Mouse (Mus musculus) small intestine, adult 2 months (tissue): Measurements from ENCODE around the gene Sod1. TPM values are rescaled to one million over a fixed set of nuclear protein-coding genes. Genes with fewer than 3 reads are reported as not detected.
"Not testable (repeated sequence)": the region's sequence is repeated elsewhere in the genome, so short reads cannot be mapped to it uniquely, and the experiment has no call there.

Experiments
- H3K27ac ChIP-seq: fragments of 200-500 bp; 2 replicates; pipeline ENCODE4 v1.5.1; 2012; ENCODE audit warnings: low read depth, low read length, control low read depth, inconsistent platforms; ENCODE audit not compliant: insufficient read depth
- H3K27me3 ChIP-seq: fragments of 200-500 bp; 2 replicates; pipeline ENCODE4 v1.6.1; 2012; ENCODE audit warnings: mild to moderate bottlenecking, moderate library complexity, low read length, inconsistent platforms; ENCODE audit not compliant: control insufficient read depth, insufficient read depth
- H3K36me3 ChIP-seq: fragments of 200-500 bp; 2 replicates; pipeline ENCODE4 v1.6.1; 2012; ENCODE audit warnings: mild to moderate bottlenecking, low read length, control low read depth, inconsistent platforms; ENCODE audit not compliant: control insufficient read depth, insufficient read depth
- H3K4me1 ChIP-seq: fragments of 200-500 bp; 2 replicates; pipeline ENCODE4 v1.6.1; 2012; ENCODE audit warnings: low read length, inconsistent platforms, mixed read lengths; ENCODE audit not compliant: control insufficient read depth, insufficient read depth, insufficient read length
- H3K4me3 ChIP-seq: fragments of 200-500 bp; 2 replicates; pipeline ENCODE4 v1.5.1; 2012; ENCODE audit warnings: low read depth, mild to moderate bottlenecking, control low read depth, inconsistent platforms, low read length, moderate library complexity
- CTCF ChIP-seq: fragments of 200-500 bp; IDR thresholded peaks from 2 replicates; pipeline ENCODE4 v1.5.1; 2012; ENCODE audit warnings: low read depth, mild to moderate bottlenecking, control low read depth, inconsistent platforms, low read length, moderate library complexity, mixed read lengths; ENCODE audit not compliant: insufficient replicate concordance, insufficient read length; ENCODE audit errors: extremely low read depth
- POLR2A ChIP-seq: fragments of 200-500 bp; IDR thresholded peaks from 2 replicates; pipeline ENCODE4 v1.6.1; 2012; ENCODE audit warnings: low read depth, mild to moderate bottlenecking, control low read depth, inconsistent platforms, low read length, moderate library complexity
- WGBS: fragments of 180-500 bp; shearing (Covaris S2); methylation state at CpG from one replicate; pipeline ENCODE4 v1.1.7; 2018; 5-methylcytosine and 5-hydroxymethylcytosine counted together
- polyA plus RNA-seq: library from polyadenylated mRNA; depleted of rRNA; stranded (reverse); fragments of >200 nt; gene quantifications from 2 replicates; pipeline ENCODE4 v1.2.3, GENCODE M21; 2012

The Sod1 gene
- polyA plus RNA-seq, 1 experiment: 406 TPM

DNA sequence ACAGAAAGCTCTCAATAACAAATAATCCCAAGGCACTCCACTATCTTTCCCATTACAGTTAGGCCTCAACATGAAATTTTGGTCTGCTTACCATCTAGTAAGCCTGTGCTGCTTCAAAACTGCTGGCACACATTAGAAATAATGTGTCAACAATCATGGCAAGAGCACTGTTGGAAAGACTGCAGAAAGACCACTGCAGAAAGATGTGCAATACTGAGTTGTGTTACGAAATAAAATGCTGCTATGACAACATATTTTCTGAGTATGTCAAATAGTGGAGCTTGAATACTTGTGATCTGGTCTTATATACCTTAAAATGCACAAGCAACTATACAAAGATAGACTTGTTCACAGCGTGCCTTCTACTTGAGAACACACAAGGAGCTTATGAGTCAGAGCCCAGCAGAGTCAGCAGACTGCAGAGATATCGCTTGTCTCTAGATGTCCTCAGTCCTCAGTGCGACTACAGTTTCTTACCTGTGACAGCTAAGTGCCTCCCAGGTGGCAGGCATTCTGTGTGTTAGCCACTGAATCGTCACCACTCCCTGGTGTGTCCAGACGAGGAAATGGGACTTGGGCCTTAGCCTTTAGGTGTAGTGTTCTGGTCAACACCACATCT, 18.7 kb downstream of the Sod1 start:
- Histone ChIP-seq H3K4me3 (no peak overlapping the region), H3K27me3 (no peaks in the 10 kb centered on the region), H3K27ac (no peak overlapping the region), H3K36me3 (peaks cover 46% of the 10 kb centered on the region), H3K4me1 (no peaks in the 10 kb centered on the region)
- WGBS: 81% methylated on average over 6 of the region's 6 CpGs
- no peak for TF ChIP-seq POLR2A
- no peak for TF ChIP-seq CTCF

DNA sequence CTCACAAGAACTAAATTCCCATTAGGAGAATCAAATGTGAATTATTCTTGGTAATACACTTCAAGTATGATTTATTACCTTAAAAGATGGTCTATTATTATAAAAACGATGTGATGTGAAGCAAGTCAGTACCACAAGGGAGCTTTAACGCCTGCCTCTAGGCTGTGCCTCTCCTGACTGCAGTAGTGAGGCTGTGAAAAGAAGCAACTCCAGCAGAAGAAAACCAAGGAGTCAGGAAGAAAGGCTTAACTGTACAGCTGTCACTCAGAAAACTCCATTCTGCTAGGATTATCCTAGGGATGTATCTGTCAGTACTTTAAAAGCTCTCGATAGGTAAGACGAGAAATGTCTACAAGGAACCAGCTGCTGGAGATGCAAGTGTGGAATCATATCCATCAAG, 21.3 kb downstream of the Sod1 start:
- no peaks in the 10 kb centered on the region for H3K27me3 ChIP-seq
- H3K27ac ChIP-seq: no peak overlapping the region
- H3K4me1 ChIP-seq: no peaks in the 10 kb centered on the region
- no peak overlapping the region for H3K4me3 ChIP-seq
- no peak for TF ChIP-seq CTCF
- no peak for TF ChIP-seq POLR2A
- peaks cover 66% of the 10 kb centered on the region for H3K36me3 ChIP-seq
- 82% methylated on average over 4 of the region's 4 CpGs for WGBS

DNA sequence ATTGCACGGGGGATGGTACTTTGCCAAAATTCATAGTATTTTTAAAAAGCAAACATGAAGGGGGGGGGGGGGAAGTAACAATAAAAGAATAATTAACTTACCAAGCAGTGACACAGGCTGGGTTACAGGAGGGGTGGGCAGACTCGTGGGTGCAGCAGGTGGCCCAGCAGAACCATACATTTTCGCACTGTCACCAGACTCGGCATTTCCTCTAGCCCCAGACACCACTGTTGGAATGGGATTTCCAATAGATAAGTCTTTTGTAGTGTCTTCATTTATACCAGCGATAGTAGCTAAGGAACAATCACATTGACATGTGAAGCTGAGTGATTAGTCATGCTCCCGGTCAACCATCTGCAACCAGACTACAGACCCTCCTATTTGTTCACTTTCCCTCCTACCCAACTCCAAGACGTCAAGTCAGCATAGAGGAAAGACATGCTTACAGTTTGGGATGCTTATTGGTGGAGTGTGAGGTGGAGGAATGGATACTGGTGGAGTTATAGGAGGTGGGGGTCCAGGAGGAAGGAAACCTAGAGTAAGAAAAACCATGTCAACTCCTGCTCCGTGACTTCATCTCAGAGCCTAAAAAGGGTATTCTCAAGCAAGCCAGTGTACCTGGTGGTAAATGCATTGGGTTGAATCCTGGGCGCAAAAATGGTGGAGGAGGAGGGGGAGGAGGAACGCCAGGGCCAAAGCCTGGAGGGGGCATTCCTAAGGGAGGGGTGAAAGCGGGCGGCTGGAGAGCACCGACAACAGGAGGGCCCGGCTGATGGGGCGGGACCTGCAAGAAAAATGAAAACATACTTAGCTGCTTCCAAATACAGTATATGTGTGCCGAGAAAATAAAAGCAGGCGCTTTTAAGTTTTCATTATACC, 22.1 kb downstream of the Sod1 start:
- Histone ChIP-seq H3K4me1 (no peaks in the 10 kb centered on the region), H3K36me3 (peaks cover 70% of the 10 kb centered on the region), H3K27ac (no peak overlapping the region), H3K4me3 (no peak overlapping the region), H3K27me3 (no peaks in the 10 kb centered on the region)
- TF ChIP-seq CTCF: no peak
- no peak for TF ChIP-seq POLR2A
- 82% methylated on average over 17 of the region's 17 CpGs for WGBS

DNA sequence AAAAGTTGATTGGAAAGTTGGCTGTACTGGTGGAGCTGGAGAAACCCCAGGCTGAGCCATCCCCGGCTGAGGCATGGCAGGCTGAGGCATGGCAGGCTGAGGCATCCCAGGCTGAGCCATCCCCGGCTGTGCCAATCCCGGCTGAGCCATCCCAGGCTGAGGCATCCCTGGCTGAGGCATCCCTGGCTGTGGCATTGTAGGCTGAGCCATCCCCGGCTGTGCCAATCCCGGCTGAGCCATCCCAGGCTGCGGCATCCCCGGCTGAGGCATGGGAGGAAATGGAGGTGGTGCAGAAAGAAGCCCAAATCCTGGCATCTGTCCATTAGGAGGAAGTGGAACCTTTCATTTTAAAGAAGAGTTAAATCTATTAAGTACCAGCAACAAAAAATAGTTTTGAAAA, 29.5 kb downstream of the Sod1 start:
- H3K36me3 ChIP-seq: peaks cover 70% of the 10 kb centered on the region
- no peaks in the 10 kb centered on the region for H3K27me3 ChIP-seq
- H3K4me3 ChIP-seq: no peak overlapping the region
- no peaks in the 10 kb centered on the region for H3K4me1 ChIP-seq
- TF ChIP-seq CTCF (no peak), POLR2A (no peak)
- 90% methylated on average over 7 of the region's 7 CpGs for WGBS
- no peak overlapping the region for H3K27ac ChIP-seq

DNA sequence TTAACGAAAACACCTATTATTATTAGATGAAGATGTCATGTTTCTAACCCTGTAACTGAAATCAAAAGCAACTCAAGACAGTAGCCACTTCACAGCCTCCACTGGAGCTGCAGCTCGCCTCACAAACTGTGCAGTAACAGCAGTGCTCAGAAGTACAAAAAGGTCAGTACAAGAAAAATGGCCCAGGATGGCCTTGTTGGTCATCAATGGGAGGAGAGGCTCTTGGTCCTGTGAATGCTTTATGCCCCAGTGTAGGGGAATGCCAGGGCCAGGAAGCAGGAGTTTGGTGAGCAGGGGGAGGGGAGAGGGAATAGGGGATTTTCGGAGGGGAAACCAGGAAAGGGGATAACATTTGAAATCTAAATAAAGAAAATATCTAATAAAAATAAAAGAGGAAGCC, 30.7 kb downstream of the Sod1 start:
- H3K4me3 ChIP-seq, H3K4me1 ChIP-seq, H3K27me3 ChIP-seq, H3K27ac ChIP-seq: not testable (repeated sequence)
- WGBS: 90% methylated on average over 3 of the region's 3 CpGs
- peaks cover 64% of the 10 kb centered on the region for H3K36me3 ChIP-seq

DNA sequence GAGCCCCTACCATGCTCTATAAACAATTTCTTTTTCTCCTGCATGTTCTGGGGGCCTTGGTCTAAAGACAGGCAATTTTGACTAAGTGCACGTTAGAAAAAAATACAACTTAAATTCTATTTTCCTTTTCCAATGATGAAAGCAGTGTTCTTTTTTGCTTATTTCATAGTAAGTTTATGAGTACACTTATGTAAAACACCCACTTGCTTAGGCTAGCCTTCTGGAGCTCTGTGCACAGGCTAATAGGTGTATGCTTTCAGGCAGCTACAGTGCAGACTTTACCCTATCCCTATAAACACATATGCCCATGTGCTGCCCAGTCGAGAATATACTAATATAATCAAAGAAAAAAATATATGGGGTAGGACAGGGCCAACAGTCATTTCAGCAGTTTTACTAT, 32.0 kb downstream of the Sod1 start:
- Histone ChIP-seq H3K27ac (no peak overlapping the region), H3K27me3 (no peaks in the 10 kb centered on the region), H3K4me3 (no peak overlapping the region), H3K36me3 (peaks cover 65% of the 10 kb centered on the region), H3K4me1 (no peaks in the 10 kb centered on the region)
- WGBS: 82% methylated on average over 2 of the region's 2 CpGs
- TF ChIP-seq CTCF: no peak
- no peak for TF ChIP-seq POLR2A

DNA sequence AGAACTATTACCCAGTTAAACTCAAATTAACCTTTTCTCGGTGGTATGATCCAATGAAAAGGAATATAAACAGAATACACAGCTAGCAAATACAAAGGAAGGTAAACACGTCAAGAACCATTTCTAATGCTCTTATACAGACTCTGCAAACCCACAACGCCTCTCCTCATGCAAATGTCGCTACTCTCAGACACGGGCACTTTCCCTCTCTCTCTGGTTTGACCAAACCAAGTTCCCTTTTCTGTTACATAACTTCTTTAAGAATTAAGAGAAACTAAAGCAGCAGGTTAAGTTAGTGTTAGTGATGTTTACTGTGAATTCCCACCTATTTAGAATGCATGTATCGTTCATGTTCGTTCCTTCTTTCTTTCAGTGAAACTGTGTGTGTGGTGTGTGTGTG, 38.4 kb downstream of the Sod1 start:
- Histone ChIP-seq H3K4me1 (0 out of 2 replicates have a peak, but pooled peaks cover 1% of the 10 kb centered on the region), H3K4me3 (no peak overlapping the region), H3K27me3 (no peaks in the 10 kb centered on the region), H3K36me3 (peaks cover 47% of the 10 kb centered on the region), H3K27ac (no peak overlapping the region)
- 80% methylated on average over 7 of the region's 7 CpGs for WGBS
- TF ChIP-seq POLR2A (no peak), CTCF (no peak)

DNA sequence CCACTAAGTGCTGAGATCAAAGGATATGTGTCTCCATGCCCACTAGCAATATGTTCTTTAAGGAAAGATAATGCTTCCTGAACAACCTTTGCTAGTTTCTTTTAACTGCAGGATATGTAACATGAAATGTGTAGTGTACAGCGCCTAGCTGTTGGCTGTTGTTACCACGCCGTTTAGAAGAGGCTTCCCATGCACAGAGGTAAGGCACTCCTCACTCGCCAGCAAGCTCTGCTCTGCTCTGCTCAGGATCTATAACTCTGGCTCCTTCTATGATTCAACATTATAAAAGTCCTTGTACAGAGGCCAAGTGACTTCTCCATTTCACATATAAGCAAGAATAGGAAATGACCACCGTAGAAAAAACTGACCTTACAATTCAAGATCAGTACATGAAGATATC, 39.1 kb downstream of the Sod1 start:
- Histone ChIP-seq H3K36me3 (peaks cover 44% of the 10 kb centered on the region), H3K27me3 (no peaks in the 10 kb centered on the region), H3K4me3 (no peak overlapping the region), H3K4me1 (0 out of 2 replicates have a peak, but pooled peaks cover 3% of the 10 kb centered on the region), H3K27ac (no peak overlapping the region)
- no peak for TF ChIP-seq POLR2A
- 86% methylated on average over 5 of the region's 5 CpGs for WGBS
